In genomic region chr1:170731865-170732595, GRCm38 (mm10) we compare ENCODE assay signal across 17 mouse cellular contexts.
DNase-seq lines count a peak whose midpoint lies in the region; TF ChIP-seq lines count a peak whose summit lies in the region.
"Had no signal": no experiment of that assay in that cellular context is flagged by ENCODE, and none has a peak within 500 bp of the region (broad histone marks: within the 10 kb centered on the region; RNA-seq: fewer than 3 reads in every experiment).

No protein-coding gene starts in this region.

- H3K27me3 ChIP-seq in CH12.LX (replicated peaks), result no peaks in the 10 kb centered on the region
- H3K27me3 ChIP-seq: heart, embryonic 12.5 days; hindbrain, embryonic 12.5 days; liver, embryonic 15.5 days had no signal

- peaks cover 9 to 49% of the 10 kb centered on the region in 2 experiments for H3K36me3 ChIP-seq in CH12.LX (replicated peaks in 1 of 2; ENCODE audit: control insufficient read depth in 1 of 2, insufficient read depth in 1 of 2, low read length in 1 of 2)
- H3K36me3 ChIP-seq: hindbrain, embryonic 12.5 days had no signal

- no peak overlapping the region for H3K9ac ChIP-seq in CH12.LX (ENCODE audit: insufficient read depth, low read depth)
- H3K9ac ChIP-seq: heart, embryonic 12.5 days; hindbrain, embryonic 12.5 days; liver, embryonic 15.5 days had no signal

- dilution Hi-C loops in CH12.LX (cut with MboI; ENCODE audit: extremely low pct_ligation_motif_present, extremely low pct_unique_long_range_greater_than_20kb, low sequenced_read_pairs), result no loop called here

- WGBS in olfactory bulb, adult 2 months, result 63% methylated on average over 11 of the region's 11 CpGs

- H3K9me3 ChIP-seq in CH12.LX (replicated peaks; ENCODE audit: low read length), result no peaks in the 10 kb centered on the region
- H3K9me3 ChIP-seq: heart, embryonic 12.5 days; hindbrain, embryonic 12.5 days; liver, embryonic 15.5 days had no signal

- no peak for TF ChIP-seq CTCF in layer of hippocampus, adult 2 months (conservative IDR thresholded peaks at IDR 0.05)
- no peak for TF ChIP-seq CTCF in CH12.LX (conservative IDR thresholded peaks at IDR 0.05 in 1 of 2, IDR thresholded peaks at IDR 0.05 in 1 of 2; ENCODE audit: low read depth in 2 of 2, low read length in 2 of 2)
- no peak for TF ChIP-seq CTCF in cortical plate, adult 2 months (IDR thresholded peaks at IDR 0.05; ENCODE audit: extremely low read depth, insufficient read depth, low read length)
- TF ChIP-seq CTCF in olfactory bulb, adult 2 months (IDR thresholded peaks at IDR 0.05; ENCODE audit: insufficient read depth, low read depth, low read length), result no peak

- in situ Hi-C loops in CH12.LX (cut with MboI; ENCODE audit: low pct_ligation_motif_present, low pct_unique_long_range_greater_than_20kb, low sequenced_read_pairs), result no loop called here

- peaks cover 20 to 75% of the 10 kb centered on the region in 2 experiments for H3K4me1 ChIP-seq in CH12.LX (ENCODE audit: control insufficient read depth in 1 of 2, insufficient read depth in 2 of 2)
- H3K4me1 ChIP-seq in cortical plate, adult 2 months (ENCODE audit: control insufficient read depth, insufficient read depth, low read length), result peaks cover 10% of the 10 kb centered on the region
- H3K4me1 ChIP-seq in olfactory bulb, adult 2 months (ENCODE audit: control insufficient read depth, insufficient read depth, low read length), result peaks cover 5% of the 10 kb centered on the region
- H3K4me1 ChIP-seq: hindbrain, embryonic 12.5 days; liver, embryonic 15.5 days had no signal

- no peak for TF ChIP-seq RAD21 in CH12.LX (IDR thresholded peaks at IDR 0.05; ENCODE audit: low read depth, low read length)

- peak overlapping the region; percentile 77 for H3K27ac ChIP-seq in layer of hippocampus, adult 2 months
- peak overlapping the region; percentile 39 for H3K27ac ChIP-seq in CH12.LX (ENCODE audit: insufficient read depth, low read depth)
- H3K27ac ChIP-seq in cortical plate, adult 2 months (ENCODE audit: insufficient read depth, low read length), result peak overlapping the region; percentile 73; the same call in 1 of the 2 replicates
- peak overlapping the region; percentile 70 for H3K27ac ChIP-seq in olfactory bulb, adult 2 months (ENCODE audit: insufficient read depth, low read depth, low read length)
- H3K27ac ChIP-seq: hindbrain, embryonic 12.5 days; liver, embryonic 15.5 days had no signal

- no peak for TF ChIP-seq POLR2A in CH12.LX (IDR thresholded peaks at IDR 0.05; ENCODE audit: low read depth, low read length)
- no peak for TF ChIP-seq POLR2A in cortical plate, adult 2 months (IDR thresholded peaks at IDR 0.05; ENCODE audit: extremely low read depth, insufficient read depth, low read length)
- TF ChIP-seq POLR2A in olfactory bulb, adult 2 months (IDR thresholded peaks at IDR 0.05; ENCODE audit: insufficient read depth, low read depth, low read length), result no peak

- H3K4me2 ChIP-seq in CH12.LX (ENCODE audit: insufficient read depth, low read depth, poor library complexity, severe bottlenecking), result 0 out of 2 replicates have a peak overlapping the region, but pooled peaks have one; percentile 2
- H3K4me2 ChIP-seq: heart, embryonic 12.5 days; hindbrain, embryonic 12.5 days; liver, embryonic 15.5 days had no signal

- DNase-seq in layer of hippocampus, adult 2 months (ENCODE audit: low spot score in 2 of 2), result peak in 1 of 2 experiments; percentile 63
- DNase-seq in layer of hippocampus, postnatal 10 days (ENCODE audit: low spot score in 2 of 2), result no peak
- DNase-seq in CH12.LX (ENCODE audit: extremely low read depth), result no peak
- DNase-seq in urinary bladder, postnatal 10 days (ENCODE audit: low spot score), result no peak
- DNase-seq in ovary, postnatal 10 days (ENCODE audit: low spot score), result no peak
- DNase-seq: cerebellum, adult 18-20 months; embryo, embryonic 11 days; kidney, adult 18-20 months; midbrain, embryonic 14.5 days; retina, postnatal 1 day; thymus, postnatal 25 days had no signal

- peaks cover 8% of the 10 kb centered on the region for H3K79me2 ChIP-seq in CH12.LX (replicated peaks; ENCODE audit: control insufficient read depth, extremely low read depth, insufficient read depth, poor library complexity, severe bottlenecking)

- no peak overlapping the region for H3K4me3 ChIP-seq in layer of hippocampus, adult 2 months
- no peak overlapping the region for H3K4me3 ChIP-seq in CH12.LX (replicated peaks in 1 of 3; ENCODE audit: low read depth in 2 of 3, low read length in 2 of 3, poor library complexity in 1 of 3)
- H3K4me3 ChIP-seq in cortical plate, adult 2 months (ENCODE audit: insufficient read depth, low read length), result no peak overlapping the region
- no peak overlapping the region for H3K4me3 ChIP-seq in olfactory bulb, adult 2 months (ENCODE audit: insufficient read depth, low read depth, low read length)
- H3K4me3 ChIP-seq: erythroblast, embryonic 14.5 days; heart, embryonic 12.5 days; hindbrain, embryonic 12.5 days; liver, embryonic 15.5 days had no signal

- TF ChIP-seq EP300 in CH12.LX (IDR thresholded peaks at IDR 0.05; ENCODE audit: low read length), result peak; percentile 56

TF ChIP-seq in CH12.LX, 34 proteins besides CTCF, POLR2A, EP300 and RAD21:
- no peak for TF ChIP-seq NELFE (IDR thresholded peaks at IDR 0.05; ENCODE audit: low read depth, low read length)
- TF ChIP-seq JUND (conservative IDR thresholded peaks at IDR 0.05; ENCODE audit: low read depth, low read length), result 0 out of 2 replicates have a peak, but pooled peaks have one; percentile 9
- 0 out of 2 replicates have a peak, but pooled peaks have one; percentile 18 for TF ChIP-seq IRF4 (IDR thresholded peaks at IDR 0.05; ENCODE audit: low read depth, low read length)
